Mouse (Mus musculus) kidney, embryonic 14.5 days (tissue): ENCODE measurements around the gene Atp13a4. TPM values are rescaled to one million over a fixed set of nuclear protein-coding genes. Genes with fewer than 3 reads are reported as not detected.

Source experiments
- ATAC-seq: fragments of 200-750 bp; cut with Nextera tagmentation; 2 replicates; pipeline ENCODE4 v1.8.0; 2017; ENCODE audit warnings: moderate number of reproducible peaks, mild to moderate bottlenecking, moderate TSS enrichment, moderate library complexity; ENCODE audit not compliant: low FRiP score, low TSS enrichment
- H3K27ac ChIP-seq: fragments of 300-500 bp; sonication (generic); 2 replicates; pipeline ENCODE4 v1.5.1; 2014; ENCODE audit warnings: low read depth, mild to moderate bottlenecking, low read length, moderate library complexity, mixed read lengths
- H3K27me3 ChIP-seq: fragments of 300-500 bp; sonication (generic); 2 replicates; pipeline ENCODE4 v1.6.1; 2014; ENCODE audit warnings: mild to moderate bottlenecking, low read length; ENCODE audit not compliant: control insufficient read depth, insufficient read depth
- H3K36me3 ChIP-seq: fragments of 300-500 bp; sonication (generic); 2 replicates; pipeline ENCODE4 v1.6.1; 2014; ENCODE audit warnings: low read length, mixed read lengths; ENCODE audit not compliant: control insufficient read depth, insufficient read depth
- H3K4me1 ChIP-seq: fragments of 300-500 bp; sonication (generic); 2 replicates; pipeline ENCODE4 v1.6.1; 2014; ENCODE audit warnings: low read length, mixed read lengths; ENCODE audit not compliant: control insufficient read depth, insufficient read depth
- H3K4me2 ChIP-seq: fragments of 300-500 bp; sonication (generic); replicated peaks from 2 replicates; pipeline ENCODE4 v1.6.1; 2014; ENCODE audit warnings: low read depth, mild to moderate bottlenecking, low read length
- H3K4me3 ChIP-seq: fragments of 300-500 bp; sonication (generic); 2 replicates; pipeline ENCODE4 v1.5.1; 2014; ENCODE audit warnings: mild to moderate bottlenecking, low read length
- H3K9ac ChIP-seq: fragments of 300-500 bp; sonication (generic); 2 replicates; pipeline ENCODE4 v1.6.1; 2014; ENCODE audit warnings: low read depth, mild to moderate bottlenecking, low read length, moderate library complexity
- H3K9me3 ChIP-seq: fragments of 300-500 bp; sonication (generic); 2 replicates; pipeline ENCODE4 v1.6.1; 2016; ENCODE audit warnings: low read length; ENCODE audit not compliant: control insufficient read depth
- WGBS: fragments of 180-500 bp; shearing (Covaris S2); extraction: QIAGEN DNeasy Blood & Tissue Kit; methylation state at CpG from one replicate; pipeline ENCODE4 v1.1.7; 2014; 5-methylcytosine and 5-hydroxymethylcytosine counted together
- polyA plus RNA-seq: library from polyadenylated mRNA; unstranded; fragments of >200 nt; fragmentation: Nextera tagmentation; extraction: Ambion mirVana; gene quantifications from 2 replicates; pipeline ENCODE4 v1.2.1, GENCODE M21; 2014

The Atp13a4 gene
- polyA plus RNA-seq, 1 experiment from 2014 or later: 1.9 TPM

DNA sequence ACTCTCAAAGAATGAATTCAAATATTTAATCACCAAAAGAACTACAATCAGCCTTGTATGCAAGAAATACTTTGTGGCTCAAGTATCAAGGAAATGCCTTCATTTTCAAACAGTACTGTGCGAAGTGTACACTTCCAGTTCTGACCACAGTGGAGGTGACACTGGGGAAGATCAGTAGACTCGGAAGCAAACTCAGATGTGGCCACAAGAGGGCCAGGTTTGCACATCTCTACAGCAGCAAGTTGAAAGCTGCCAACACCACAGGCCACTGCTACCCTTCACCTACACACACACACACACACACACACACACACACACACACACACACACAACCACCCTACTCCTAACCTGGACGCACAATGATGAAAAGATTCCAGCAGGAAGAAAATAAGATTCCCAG, 93.0 kb downstream of the Atp13a4 start:
- 61% methylated on average over 3 of the region's 3 CpGs for WGBS
- no peaks in the 10 kb centered on the region for H3K4me1 ChIP-seq
- peak; percentile 68; the same call in 1 of the 2 replicates for ATAC-seq

DNA sequence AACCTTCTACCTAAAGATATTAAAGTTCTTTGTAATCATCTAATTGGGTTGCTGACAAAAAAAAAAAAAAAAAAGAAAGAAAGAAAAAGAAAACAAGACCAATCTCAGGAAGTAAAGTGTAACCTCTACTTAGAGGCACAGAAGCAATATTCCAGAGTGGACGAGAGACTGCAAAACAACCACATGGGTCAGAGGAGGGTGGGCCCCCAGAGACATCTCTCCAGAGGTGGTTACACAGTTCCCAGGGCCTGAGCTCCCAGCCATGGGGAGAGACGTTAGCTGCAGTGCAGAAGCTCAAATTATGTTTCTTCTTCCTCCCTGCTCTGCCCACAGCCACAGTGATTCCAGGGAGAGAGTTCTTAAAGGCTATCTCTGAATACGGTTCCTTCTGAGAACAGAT, 102.5 kb downstream of the Atp13a4 start:
- H3K4me3 ChIP-seq: no peak overlapping the region
- no peaks in the 10 kb centered on the region for H3K9me3 ChIP-seq
- no peak for ATAC-seq

More for the DNA sequence above, 93.0 kb downstream of the Atp13a4 start:
- H3K9ac ChIP-seq: no peak overlapping the region
- no peaks in the 10 kb centered on the region for H3K36me3 ChIP-seq
- H3K4me2 ChIP-seq: no peak overlapping the region
- no peak overlapping the region for H3K4me3 ChIP-seq
- no peak overlapping the region for H3K27ac ChIP-seq
- H3K27me3 ChIP-seq: no peaks in the 10 kb centered on the region
- H3K9me3 ChIP-seq: no peaks in the 10 kb centered on the region

DNA sequence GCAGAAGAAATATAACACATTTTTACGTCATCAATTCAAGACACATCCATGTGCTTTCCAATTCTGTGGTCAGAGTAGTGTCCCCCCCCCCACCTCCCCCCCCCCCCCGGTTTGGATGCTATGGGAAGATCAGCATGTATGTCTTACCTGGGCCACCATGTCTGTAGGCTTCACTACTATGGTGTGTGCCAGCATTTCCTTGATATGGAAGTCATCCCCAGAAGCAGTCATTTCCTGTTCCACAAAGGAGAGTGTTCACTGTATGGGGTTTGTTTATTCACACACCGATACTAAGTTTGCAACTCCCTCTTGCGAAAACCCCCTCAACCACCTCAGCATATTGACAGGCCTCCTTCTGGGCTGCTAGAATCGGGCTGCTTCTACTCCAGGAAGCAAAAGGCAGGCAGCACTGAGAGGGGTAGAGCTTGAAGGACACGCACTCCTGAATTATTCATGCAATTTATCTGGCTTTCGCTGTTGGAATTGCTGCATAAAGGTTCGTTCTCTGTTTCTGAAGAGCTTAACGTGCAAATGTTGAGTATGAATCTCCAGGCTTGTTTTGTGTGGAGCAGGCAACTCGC, 103.2 kb downstream of the Atp13a4 start:
- ATAC-seq: no peak
- Histone ChIP-seq H3K9me3 (no peaks in the 10 kb centered on the region), H3K4me3 (no peak overlapping the region), H3K27ac (no peak overlapping the region), H3K4me2 (no peak overlapping the region), H3K36me3 (no peaks in the 10 kb centered on the region), H3K4me1 (no peaks in the 10 kb centered on the region), H3K27me3 (no peaks in the 10 kb centered on the region), H3K9ac (no peak overlapping the region)
- 75% methylated on average over 10 of the region's 10 CpGs for WGBS

More for the DNA sequence above, 102.5 kb downstream of the Atp13a4 start:
- Histone ChIP-seq H3K27ac (no peak overlapping the region), H3K9ac (no peak overlapping the region), H3K27me3 (no peaks in the 10 kb centered on the region), H3K36me3 (no peaks in the 10 kb centered on the region), H3K4me1 (no peaks in the 10 kb centered on the region), H3K4me2 (no peak overlapping the region)
- 58% methylated on average over 3 of the region's 3 CpGs for WGBS

GRCm38 (mm10) chr16:29438045-29438444, 106.6 kb downstream of the Atp13a4 start:
- WGBS: 76% methylated on average over 5 of the region's 5 CpGs

GRCm38 (mm10) chr16:29435746-29436145, 108.9 kb downstream of the Atp13a4 start:
- WGBS: 54% methylated on average over 6 of the region's 6 CpGs
- Histone ChIP-seq H3K27me3 (no peaks in the 10 kb centered on the region), H3K4me1 (no peaks in the 10 kb centered on the region), H3K9me3 (no peaks in the 10 kb centered on the region), H3K9ac (no peak overlapping the region), H3K36me3 (no peaks in the 10 kb centered on the region), H3K4me2 (no peak overlapping the region), H3K27ac (no peak overlapping the region), H3K4me3 (no peak overlapping the region)
- no peak for ATAC-seq

More at GRCm38 (mm10) chr16:29438045-29438444, 106.6 kb downstream of the Atp13a4 start:
- no peaks in the 10 kb centered on the region for H3K9me3 ChIP-seq
- H3K36me3 ChIP-seq: no peaks in the 10 kb centered on the region
- no peaks in the 10 kb centered on the region for H3K27me3 ChIP-seq
- H3K9ac ChIP-seq: no peak overlapping the region
- no peak for ATAC-seq
- H3K4me2 ChIP-seq: no peak overlapping the region
- no peak overlapping the region for H3K27ac ChIP-seq
- H3K4me1 ChIP-seq: no peaks in the 10 kb centered on the region
- no peak overlapping the region for H3K4me3 ChIP-seq

DNA sequence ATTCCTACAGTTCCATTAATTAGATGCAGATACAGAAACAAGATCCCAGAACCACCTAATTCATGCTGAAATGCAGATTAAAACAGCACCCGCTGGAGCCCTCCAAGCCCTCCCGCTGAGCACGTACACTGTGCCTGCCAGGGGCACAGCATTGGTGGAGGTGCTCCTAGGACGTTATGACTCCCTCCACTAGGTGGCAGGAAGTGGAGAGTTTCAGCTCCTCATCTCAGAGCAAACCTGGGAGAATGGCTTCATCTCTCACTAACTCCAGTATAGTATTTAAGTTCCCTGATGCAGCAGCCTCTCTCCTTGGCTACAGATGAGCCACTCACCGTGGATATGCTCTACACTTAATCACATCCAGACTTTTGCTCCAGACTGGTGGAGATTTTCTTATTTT, 110.0 kb downstream of the Atp13a4 start:
- no peaks in the 10 kb centered on the region for H3K36me3 ChIP-seq
- H3K9ac ChIP-seq: no peak overlapping the region
- 18% methylated on average over 5 of the region's 5 CpGs for WGBS
- H3K27ac ChIP-seq: no peak overlapping the region
- no peaks in the 10 kb centered on the region for H3K9me3 ChIP-seq
- ATAC-seq: peak; percentile 75; the same call in 1 of the 2 replicates
- H3K4me1 ChIP-seq: no peaks in the 10 kb centered on the region
- no peak overlapping the region for H3K4me3 ChIP-seq
- no peak overlapping the region for H3K4me2 ChIP-seq
- H3K27me3 ChIP-seq: no peaks in the 10 kb centered on the region

GRCm38 (mm10) chr16:29414822-29415221, 129.8 kb downstream of the Atp13a4 start:
- H3K9ac ChIP-seq: no peak overlapping the region
- H3K4me1 ChIP-seq: no peaks in the 10 kb centered on the region
- H3K36me3 ChIP-seq: no peaks in the 10 kb centered on the region
- no peak for ATAC-seq
- H3K27me3 ChIP-seq: no peaks in the 10 kb centered on the region
- H3K9me3 ChIP-seq: no peaks in the 10 kb centered on the region
- H3K4me2 ChIP-seq: no peak overlapping the region
- 87% methylated on average over 6 of the region's 6 CpGs for WGBS
- no peak overlapping the region for H3K4me3 ChIP-seq
- no peak overlapping the region for H3K27ac ChIP-seq

DNA sequence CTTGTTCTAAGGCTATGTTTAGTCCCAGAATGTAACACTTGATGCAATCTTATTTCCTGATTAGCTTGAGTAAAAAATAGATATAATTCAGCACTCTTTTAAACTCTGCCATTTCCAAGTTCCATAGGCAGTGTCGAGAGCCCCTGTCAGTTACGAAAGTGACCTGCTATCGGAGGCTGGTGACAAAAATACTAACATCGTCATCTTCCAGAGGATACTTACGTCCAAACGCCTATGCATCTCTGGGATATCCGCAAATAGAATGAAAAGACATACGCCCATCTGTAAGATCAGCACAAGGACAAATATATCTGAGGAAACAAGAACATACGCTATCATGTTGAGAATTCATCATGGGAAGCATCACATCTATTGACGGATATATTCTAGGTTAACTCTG, 137.3 kb downstream of the Atp13a4 start:
- H3K4me2 ChIP-seq: no peak overlapping the region
- no peak overlapping the region for H3K27ac ChIP-seq
- no peak for ATAC-seq
- H3K36me3 ChIP-seq: no peaks in the 10 kb centered on the region
- WGBS: 93% methylated on average over 10 of the region's 10 CpGs
- H3K4me1 ChIP-seq: no peaks in the 10 kb centered on the region
- H3K9me3 ChIP-seq: no peaks in the 10 kb centered on the region
- H3K4me3 ChIP-seq: no peak overlapping the region
- no peaks in the 10 kb centered on the region for H3K27me3 ChIP-seq
- H3K9ac ChIP-seq: no peak overlapping the region

DNA sequence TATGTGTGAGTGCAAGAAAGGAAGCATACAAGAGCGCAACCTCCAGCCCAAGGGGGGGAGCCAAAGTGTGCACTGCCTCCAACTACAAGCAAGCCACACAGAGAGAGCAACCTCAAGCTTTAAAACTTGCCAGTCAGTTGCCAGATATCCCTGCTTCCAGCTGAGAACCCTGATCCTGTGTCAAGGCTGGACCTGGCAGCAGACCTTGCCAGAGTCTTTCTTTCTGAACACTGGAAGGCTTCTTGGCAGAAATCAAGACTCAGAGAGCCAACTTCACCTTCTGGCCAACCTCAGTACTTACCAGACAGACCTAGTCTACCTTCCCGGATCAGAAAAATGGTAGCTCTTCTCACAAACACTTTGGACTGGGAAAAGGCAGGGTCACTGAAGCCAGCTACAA, 145.6 kb downstream of the Atp13a4 start:
- Histone ChIP-seq H3K27ac (no peak overlapping the region), H3K4me3 (no peak overlapping the region), H3K4me2 (no peak overlapping the region), H3K4me1 (no peaks in the 10 kb centered on the region), H3K9me3 (no peaks in the 10 kb centered on the region), H3K27me3 (no peaks in the 10 kb centered on the region), H3K36me3 (no peaks in the 10 kb centered on the region), H3K9ac (no peak overlapping the region)
- 89% methylated on average over 2 of the region's 2 CpGs for WGBS
- ATAC-seq: no peak
